18 mouse cellular contexts compared by ENCODE assay signal in genomic region chr3:35059438-35059837, GRCm38 (mm10).
"Had no signal": no experiment of that assay in that cellular context is flagged by ENCODE, and none has a peak within 500 bp of the region (broad histone marks: within the 10 kb centered on the region; RNA-seq: fewer than 3 reads in every experiment).

No protein-coding gene starts in this region.

- H3K36me3 ChIP-seq: kidney, embryonic 15.5 days; limb, embryonic 12.5 days; limb, embryonic 15.5 days; neural tube, embryonic 13.5 days; stomach, embryonic 15.5 days had no signal

- H3K4me3 ChIP-seq: kidney, embryonic 15.5 days; limb, embryonic 12.5 days; limb, embryonic 15.5 days; myocyte; neural tube, embryonic 13.5 days; stomach, embryonic 15.5 days had no signal

- H3K27ac ChIP-seq: kidney, embryonic 15.5 days; limb, embryonic 12.5 days; limb, embryonic 15.5 days; liver, embryonic 14.5 days; macrophage; neural tube, embryonic 13.5 days; stomach, embryonic 15.5 days had no signal

- H3K27me3 ChIP-seq: kidney, embryonic 15.5 days; limb, embryonic 12.5 days; limb, embryonic 15.5 days; neural tube, embryonic 13.5 days; stomach, embryonic 15.5 days had no signal

- H3K9ac ChIP-seq: kidney, embryonic 15.5 days; limb, embryonic 12.5 days; limb, embryonic 15.5 days; liver, embryonic 14.5 days; liver, postnatal 0 days; lung, embryonic 14.5 days; neural tube, embryonic 13.5 days; stomach, embryonic 15.5 days had no signal

- ATAC-seq: liver, postnatal 0 days; lung, postnatal 0 days had no signal

- DNase-seq: kidney, adult 8-10 months; kidney, postnatal 10 days; kidney, postnatal 36 days; liver, postnatal 0 days; right cerebral cortex, postnatal 25 days; spleen, adult 18-20 months; thymus, postnatal 25 days had no signal

- H3K9me3 ChIP-seq: kidney, embryonic 15.5 days; limb, embryonic 12.5 days; limb, embryonic 15.5 days; neural tube, embryonic 13.5 days; stomach, embryonic 15.5 days had no signal

- H3K4me2 ChIP-seq: kidney, embryonic 15.5 days; limb, embryonic 12.5 days; limb, embryonic 15.5 days; liver, embryonic 11.5 days; neural tube, embryonic 13.5 days; stomach, embryonic 15.5 days had no signal

- H3K4me1 ChIP-seq: kidney, embryonic 15.5 days; limb, embryonic 12.5 days had no signal
